Mouse (Mus musculus): ENCODE data around the gene Pgs1. TPM values are rescaled to one million over a fixed set of nuclear protein-coding genes. Genes with fewer than 3 reads are reported as not detected.

Pgs1 gene
- total RNA-seq, 2 experiments from 2014 or later: 15.6 to 17.1 TPM

Small RNAs within 50 kb of the gene (microRNA-seq; reads per million reads assigned to microRNA genes)
- gene Mir6933: 0 to 0.32 reads per million in 2 experiments

Other genes starting within 250 kb of the Pgs1 start
- 1 to 10 TPM; 1.1 TPM for gene Tmc8, start 204.2 kb upstream of the Pgs1 start, total RNA-seq (2021)
- gene Tmc6, start 204.1 kb upstream of the Pgs1 start, total RNA-seq (2021): 10 to 100 TPM in 1 of 2 experiments, 1 to 10 TPM in 1; 9.4 to 15.4 TPM
- gene 6030468B19Rik, start 188.6 kb upstream of the Pgs1 start, total RNA-seq (2021): not detected
- gene Gm20708, start 176.6 kb upstream of the Pgs1 start, total RNA-seq (2021): 1 to 10 TPM in 1 of 2 experiments, under 1 TPM in 1; 0.73 to 1.5 TPM
- gene Syngr2, start 176.6 kb upstream of the Pgs1 start, total RNA-seq (2021): 100 to 1,000 TPM; 104 to 111 TPM
- gene Afmid, start 160.4 kb upstream of the Pgs1 start, total RNA-seq (2021): 1 to 10 TPM; 3.5 to 3.6 TPM
- gene Tk1, start 160.2 kb upstream of the Pgs1 start, total RNA-seq (2021): 1 to 10 TPM; 5.4 to 5.8 TPM
- gene Birc5, start 137.0 kb upstream of the Pgs1 start, total RNA-seq (2021): 1 to 10 TPM; 4.2 TPM
- gene Tmem235, start 125.5 kb upstream of the Pgs1 start, total RNA-seq (2021): not detected
- 1 to 10 TPM; 5.8 to 7.5 TPM for gene Tha1, start 112.8 kb upstream of the Pgs1 start, total RNA-seq (2021)
- gene Socs3, start 16.2 kb upstream of the Pgs1 start, total RNA-seq (2021): 1 to 10 TPM; 2.9 to 3.7 TPM
- under 1 TPM; 0.04 to 0.08 TPM for gene Dnah17, start 144.3 kb downstream of the Pgs1 start, total RNA-seq (2021)

Measured in gastrocnemius, postnatal 14 days (tissue).